Mouse (Mus musculus): ENCODE results near the gene Pecam1.
"Not testable (repeated sequence)": the region's sequence is repeated elsewhere in the genome, so short reads cannot be mapped to it uniquely, and the experiment has no call there.

DNA sequence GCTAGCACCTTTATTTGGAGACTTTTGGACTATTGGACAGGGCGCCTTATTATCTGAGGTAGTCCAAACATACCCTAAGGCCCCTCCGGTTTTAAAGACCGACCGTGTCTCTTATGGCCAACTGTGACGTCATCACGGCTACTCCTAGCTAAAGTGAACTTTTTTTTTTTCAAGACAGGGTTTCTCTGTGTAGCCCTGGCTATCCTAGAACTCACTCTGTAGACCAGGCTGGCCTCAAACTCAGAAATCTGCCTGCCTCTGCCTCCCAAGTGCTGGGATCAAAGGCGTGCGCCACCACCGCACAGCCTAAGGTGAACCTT is 25.6 kb downstream of the Pecam1 start:
- TF ChIP-seq POLR2A (IDR thresholded peaks at IDR 0.05; ENCODE audit: borderline replicate concordance, extremely low read depth, low read depth, low read length); CTCF (IDR thresholded peaks at IDR 0.05; ENCODE audit: insufficient read depth, low read length): not testable (repeated sequence)
